Mouse (Mus musculus): ENCODE measurements around the gene Abhd14a. TPM values are rescaled to one million over a fixed set of nuclear protein-coding genes. Genes with fewer than 3 reads are reported as not detected.

The Abhd14a gene
- total and polyA plus RNA-seq, 3 experiments = 22.8 to 48.7 TPM; not detected in 1

DNA sequence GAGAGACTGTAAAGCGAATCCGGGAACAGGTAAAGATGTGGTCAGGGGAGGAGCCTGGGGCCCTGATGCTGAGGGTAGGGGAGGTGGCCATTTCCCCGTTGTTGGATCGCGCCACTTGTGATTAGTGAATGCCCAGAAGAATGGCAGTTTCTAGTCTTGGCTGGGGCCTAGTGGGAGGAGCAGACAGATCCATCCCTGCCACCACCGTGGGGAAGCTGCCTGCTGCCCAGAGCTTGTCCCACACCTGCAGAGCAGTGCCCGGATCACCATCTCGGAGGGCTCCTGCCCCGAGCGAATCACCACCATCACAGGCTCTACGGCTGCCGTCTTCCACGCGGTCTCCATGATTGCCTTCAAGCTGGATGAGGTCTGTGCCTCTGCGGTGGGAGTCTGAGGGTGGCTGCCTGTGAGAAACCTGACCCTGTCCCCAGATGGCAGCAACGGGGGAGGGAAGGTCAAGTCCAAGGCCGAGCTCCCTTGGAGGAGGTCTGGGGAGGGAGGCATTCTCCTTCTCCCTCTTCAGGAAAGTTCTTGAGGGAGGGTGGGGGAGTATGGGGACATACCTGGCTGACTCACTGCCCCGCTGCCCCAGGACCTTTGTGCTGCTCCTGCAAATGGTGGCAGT, 13.0 kb upstream of the Abhd14a start:
- H3K9ac ChIP-seq (ENCODE audit: control insufficient read depth, low read depth, low read length, poor library complexity, severe bottlenecking) = no peak overlapping the region
- H3K27me3 ChIP-seq (ENCODE audit: control insufficient read depth in 1 of 2, insufficient read depth in 2 of 2, low read length in 2 of 2) = no peaks in the 10 kb centered on the region
- no peaks in the 10 kb centered on the region for H3K36me3 ChIP-seq (ENCODE audit: control insufficient read depth in 1 of 2, insufficient read depth in 2 of 2, low read length in 2 of 2)

DNA sequence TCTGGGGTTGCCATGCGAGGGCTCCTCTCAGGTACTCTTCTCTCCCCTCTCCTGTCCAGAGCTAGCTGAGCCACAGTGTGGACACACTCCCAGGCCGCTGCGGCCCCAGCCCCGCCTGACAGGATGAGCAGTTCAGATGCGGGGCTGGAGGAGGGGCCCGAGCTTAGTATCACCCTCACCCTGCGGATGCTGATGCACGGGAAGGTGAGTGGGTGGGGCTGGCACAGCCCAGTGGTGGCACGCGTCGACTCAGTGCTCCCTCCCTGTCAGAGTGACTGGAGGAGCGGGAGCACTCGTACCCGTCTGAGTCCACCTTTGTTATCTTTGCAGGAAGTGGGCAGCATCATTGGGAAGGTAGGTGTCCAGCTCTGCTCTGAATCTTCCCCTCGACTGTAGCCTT, 12.5 kb upstream of the Abhd14a start:
- TF ChIP-seq MEF2A (IDR thresholded peaks at IDR 0.05; ENCODE audit: extremely low read depth, insufficient replicate concordance, low read depth, low read length, poor library complexity, severe bottlenecking) (no peak), NELFE (IDR thresholded peaks at IDR 0.05; ENCODE audit: low read depth, low read length) (no peak), E2F4 (IDR thresholded peaks at IDR 0.05; ENCODE audit: borderline replicate concordance, low read depth, low read length) (no peak), ZC3H11A (IDR thresholded peaks at IDR 0.05; ENCODE audit: low read depth, low read length) (no peak), MXI1 (IDR thresholded peaks at IDR 0.05; ENCODE audit: low read depth, low read length) (no peak), MAFK (IDR thresholded peaks at IDR 0.05; ENCODE audit: borderline replicate concordance, low read depth, low read length) (no peak), EP300 (IDR thresholded peaks at IDR 0.05; ENCODE audit: low read depth in 1 of 2, low read length in 2 of 2) (no peak), KAT2A (conservative IDR thresholded peaks at IDR 0.05; ENCODE audit: low read depth, low read length) (no peak), RAD21 (IDR thresholded peaks at IDR 0.05; ENCODE audit: low read depth, low read length) (no peak), ETS1 (IDR thresholded peaks at IDR 0.05; ENCODE audit: low read depth, low read length) (no peak), JUND (IDR thresholded peaks at IDR 0.05; ENCODE audit: low read depth, low read length) (no peak), POLR2A (IDR thresholded peaks at IDR 0.05; ENCODE audit: control insufficient read depth in 1 of 2, insufficient read depth in 1 of 2, low read depth in 1 of 2, low read length in 2 of 2, poor library complexity in 1 of 2) (no peak), RCOR1 (IDR thresholded peaks at IDR 0.05; ENCODE audit: low read depth, low read length) (no peak), HCFC1 (IDR thresholded peaks at IDR 0.05; ENCODE audit: low read depth, low read length) (no peak), USF2 (IDR thresholded peaks at IDR 0.05; ENCODE audit: borderline replicate concordance in 1 of 2, insufficient read depth in 1 of 2, low read depth in 1 of 2, low read length in 2 of 2) (no peak), GABPA (IDR thresholded peaks at IDR 0.05; ENCODE audit: low read depth, low read length) (no peak), POLR2AphosphoS2 (IDR thresholded peaks at IDR 0.05; ENCODE audit: low read length) (no peak)
- H3K4me1 ChIP-seq (ENCODE audit: control insufficient read depth in 1 of 2, insufficient read depth in 2 of 2, low read length in 2 of 2) = no peaks in the 10 kb centered on the region
- no peaks in the 10 kb centered on the region for H3K79me2 ChIP-seq (ENCODE audit: control insufficient read depth, insufficient read depth, low read length, poor library complexity)
- no peaks in the 10 kb centered on the region for H3K27me3 ChIP-seq (ENCODE audit: control insufficient read depth in 1 of 2, insufficient read depth in 2 of 2, low read length in 2 of 2)
- DNase-seq (ENCODE audit: low read depth, low spot score) = no peak
- no peak overlapping the region for H3K9ac ChIP-seq (ENCODE audit: control insufficient read depth, low read depth, low read length, poor library complexity, severe bottlenecking)
- no peaks in the 10 kb centered on the region for H3K36me3 ChIP-seq (ENCODE audit: control insufficient read depth in 1 of 2, insufficient read depth in 2 of 2, low read length in 2 of 2)
- no peak overlapping the region for H3K4me3 ChIP-seq (ENCODE audit: control insufficient read depth in 1 of 2, insufficient read depth in 1 of 2, low read depth in 2 of 2, low read length in 2 of 2)
- H3K9me3 ChIP-seq (replicated peaks; ENCODE audit: insufficient read depth, low read length) = no peaks in the 10 kb centered on the region
- no peak overlapping the region for H3K27ac ChIP-seq (ENCODE audit: control insufficient read depth, low read depth, low read length)

More for the DNA sequence above, 13.0 kb upstream of the Abhd14a start:
- Histone ChIP-seq H3K79me2 (ENCODE audit: control insufficient read depth, insufficient read depth, low read length, poor library complexity) (no peaks in the 10 kb centered on the region), H3K9me3 (replicated peaks; ENCODE audit: insufficient read depth, low read length) (no peaks in the 10 kb centered on the region), H3K4me3 (ENCODE audit: control insufficient read depth in 1 of 2, insufficient read depth in 1 of 2, low read depth in 2 of 2, low read length in 2 of 2) (no peak overlapping the region), H3K27ac (ENCODE audit: control insufficient read depth, low read depth, low read length) (no peak overlapping the region), H3K4me1 (ENCODE audit: control insufficient read depth in 1 of 2, insufficient read depth in 2 of 2, low read length in 2 of 2) (no peaks in the 10 kb centered on the region)
- TF ChIP-seq MAZ (IDR thresholded peaks at IDR 0.05; ENCODE audit: low read depth, low read length) (no peak), POLR2AphosphoS2 (IDR thresholded peaks at IDR 0.05; ENCODE audit: low read length) (no peak), MYC (IDR thresholded peaks at IDR 0.05; ENCODE audit: low read depth, low read length) (no peak)
- DNase-seq (ENCODE audit: low read depth, low spot score) = no peak

Measured in MEL (cell line).